Mouse (Mus musculus): ENCODE measurements around the gene Zfp652.

Zfp652 gene

GRCm38 (mm10) chr11:95831276-95831619 is 118.8 kb downstream of the Zfp652 start:
- in situ Hi-C loops (cut with MboI, MseI) = no loop called here

GRCm38 (mm10) chr11:95831641-95832040 is 119.2 kb downstream of the Zfp652 start:
- in situ Hi-C loops (cut with MboI, MseI) = no loop called here

- in situ Hi-C loops (cut with MboI, MseI) = no loop called here
These were observed 119.9 kb downstream of the Zfp652 start for GRCm38 (mm10) chr11:95832129-95833005.

GRCm38 (mm10) chr11:95833006-95833570 is 120.6 kb downstream of the Zfp652 start:
- in situ Hi-C loops (cut with MboI, MseI) = no loop called here

- in situ Hi-C loops (cut with MboI, MseI) = no loop called here
These were observed 121.2 kb downstream of the Zfp652 start for GRCm38 (mm10) chr11:95833631-95834142.

GRCm38 (mm10) chr11:95834143-95834667 is 121.7 kb downstream of the Zfp652 start:
- in situ Hi-C loops (cut with MboI, MseI) = no loop called here

GRCm38 (mm10) chr11:95834742-95835710 is 122.6 kb downstream of the Zfp652 start:
- in situ Hi-C loops (cut with MboI, MseI) = no loop called here

GRCm38 (mm10) chr11:95835832-95836231 is 123.4 kb downstream of the Zfp652 start:
- in situ Hi-C loops (cut with MboI, MseI) = no loop called here

GRCm38 (mm10) chr11:95836433-95836832 is 124.0 kb downstream of the Zfp652 start:
- in situ Hi-C loops (cut with MboI, MseI) = no loop called here

- in situ Hi-C loops (cut with MboI, MseI) = no loop called here
These were observed 124.6 kb downstream of the Zfp652 start, which contains the start of gene Gngt2 for GRCm38 (mm10) chr11:95837059-95837458. TSS of gene Gngt2 (plus strand) at chr11:95837216.

GRCm38 (mm10) chr11:95838598-95838997 is 126.1 kb downstream of the Zfp652 start:
- in situ Hi-C loops (cut with MboI, MseI) = no loop called here

- in situ Hi-C loops (cut with MboI, MseI) = no loop called here
These were observed 126.8 kb downstream of the Zfp652 start for GRCm38 (mm10) chr11:95838999-95839868.

GRCm38 (mm10) chr11:95840694-95841497 is 128.4 kb downstream of the Zfp652 start:
- in situ Hi-C loops (cut with MboI, MseI) = no loop called here

GRCm38 (mm10) chr11:95841498-95841830 is 129.0 kb downstream of the Zfp652 start:
- in situ Hi-C loops (cut with MboI, MseI) = no loop called here

- in situ Hi-C loops (cut with MboI, MseI) = no loop called here
These were observed 129.7 kb downstream of the Zfp652 start, which contains the start of gene Abi3 for GRCm38 (mm10) chr11:95842074-95842681. TSS of gene Abi3 (minus strand) at chr11:95842476.

- in situ Hi-C loops (cut with MboI, MseI) = no loop called here
These were observed 130.5 kb downstream of the Zfp652 start for GRCm38 (mm10) chr11:95842953-95843352.

GRCm38 (mm10) chr11:95843421-95843950 is 131.0 kb downstream of the Zfp652 start:
- in situ Hi-C loops (cut with MboI, MseI) = no loop called here

- in situ Hi-C loops (cut with MboI, MseI) = no loop called here
These were observed 132.5 kb downstream of the Zfp652 start for GRCm38 (mm10) chr11:95844935-95845334.

GRCm38 (mm10) chr11:95850898-95851297 is 138.4 kb downstream of the Zfp652 start:
- in situ Hi-C loops (cut with MboI, MseI) = loop anchor here (25.0 kb wide), 1 partner anchor 1161 kb away; the partner anchor contains the start of gene Sp6
